20 mouse cellular contexts compared by ENCODE assay signal in the genomic region with DNA sequence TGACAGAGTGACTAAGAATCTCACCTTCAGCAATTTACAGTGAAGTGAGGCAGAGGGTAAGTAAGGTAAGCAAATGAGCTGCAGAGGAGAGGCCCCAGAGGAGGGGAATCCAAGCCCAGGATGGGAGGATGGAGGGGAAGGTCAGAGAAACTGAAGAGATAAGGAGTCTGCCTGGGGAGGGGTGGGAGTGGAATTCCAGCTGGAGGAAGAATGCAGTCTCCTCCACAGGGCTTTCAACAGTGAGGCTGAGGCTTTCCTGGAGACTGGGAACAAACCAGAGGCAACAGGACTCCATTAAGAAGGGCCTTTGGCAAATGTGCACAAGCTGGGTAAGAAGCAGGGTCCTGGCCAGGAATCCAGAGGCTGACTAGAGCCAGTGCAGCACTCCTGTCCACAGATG. TPM values are rescaled to one million over a fixed set of nuclear protein-coding genes. Genes with fewer than 3 reads are reported as not detected.
A peak's percentile ranks its signal among the peaks of the same experiment; 100 is the strongest.
DNase-seq lines count a peak whose midpoint lies in the region; ATAC-seq lines count a peak whose summit lies in the region.
"Had no signal": no experiment of that assay in that cellular context is flagged by ENCODE, and none has a peak within 500 bp of the region (broad histone marks: within the 10 kb centered on the region; RNA-seq: fewer than 3 reads in every experiment).

No protein-coding gene starts in this region.

- H3K36me3 ChIP-seq in liver, embryonic 13.5 days, result no peaks in the 10 kb centered on the region
- peaks cover 9% of the 10 kb centered on the region; the same call in 1 of the 2 replicates for H3K36me3 ChIP-seq in liver, embryonic 12.5 days
- H3K36me3 ChIP-seq in heart, embryonic 10.5 days, result peaks cover 13% of the 10 kb centered on the region
- H3K36me3 ChIP-seq: embryonic facial prominence, embryonic 15.5 days; forebrain, embryonic 15.5 days had no signal

- no peak overlapping the region for H3K4me2 ChIP-seq in liver, embryonic 13.5 days
- H3K4me2 ChIP-seq in liver, embryonic 12.5 days, result no peak overlapping the region
- H3K4me2 ChIP-seq: embryonic facial prominence, embryonic 15.5 days; forebrain, embryonic 15.5 days had no signal

- DNase-seq in heart, adult 9 months (ENCODE audit: low spot score in 2 of 2), result peak; percentile 25 to 35
- DNase-seq in heart, adult 8-10 months (ENCODE audit: low spot score), result no peak
- DNase-seq in liver, embryonic 13.5 days, result no peak
- peak; percentile 88 for DNase-seq in heart, embryonic 10.5 days (ENCODE audit: low spot score)
- peak; percentile 54 for DNase-seq in heart, postnatal 4 days
- no peak for DNase-seq in frontal cortex, postnatal 14 days (ENCODE audit: low spot score in 2 of 2)
- DNase-seq: cerebellum, adult 11-12 months; gastrocnemius, postnatal 36 days; left cerebral cortex, postnatal 4 days; thymus, postnatal 14 days had no signal

- no peak overlapping the region for H3K9ac ChIP-seq in liver, embryonic 13.5 days
- no peak overlapping the region for H3K9ac ChIP-seq in liver, embryonic 12.5 days
- H3K9ac ChIP-seq: embryonic facial prominence, embryonic 15.5 days; forebrain, embryonic 15.5 days had no signal

- H3K4me1 ChIP-seq in liver, embryonic 13.5 days (replicated peaks), result peaks cover 30% of the 10 kb centered on the region
- peaks cover 30% of the 10 kb centered on the region; the same call in 1 of the 2 replicates for H3K4me1 ChIP-seq in liver, embryonic 12.5 days
- H3K4me1 ChIP-seq in heart, embryonic 10.5 days, result peaks cover 74% of the 10 kb centered on the region

- H3K27me3 ChIP-seq in liver, embryonic 13.5 days, result no peaks in the 10 kb centered on the region; the same call in 1 of the 2 replicates
- H3K27me3 ChIP-seq in liver, embryonic 12.5 days (replicated peaks), result peaks cover under 1% of the 10 kb centered on the region
- no peaks in the 10 kb centered on the region for H3K27me3 ChIP-seq in heart, embryonic 10.5 days (ENCODE audit: insufficient read depth, poor library complexity, severe bottlenecking)
- H3K27me3 ChIP-seq: embryonic facial prominence, embryonic 15.5 days; forebrain, embryonic 15.5 days had no signal

- no peak overlapping the region for H3K4me3 ChIP-seq in liver, embryonic 13.5 days (replicated peaks)
- H3K4me3 ChIP-seq in liver, embryonic 12.5 days, result no peak overlapping the region
- H3K4me3 ChIP-seq in heart, embryonic 10.5 days, result 0 out of 2 replicates have a peak overlapping the region, but pooled peaks have one; percentile 19
- H3K4me3 ChIP-seq: embryonic facial prominence, embryonic 15.5 days; forebrain, embryonic 15.5 days had no signal

- peak overlapping the region; percentile 27; the same call in 1 of the 2 replicates for H3K27ac ChIP-seq in liver, embryonic 13.5 days
- no peak overlapping the region for H3K27ac ChIP-seq in liver, embryonic 12.5 days
- peak overlapping the region; percentile 69 for H3K27ac ChIP-seq in heart, embryonic 10.5 days
- H3K27ac ChIP-seq: embryonic facial prominence, embryonic 15.5 days; forebrain, embryonic 15.5 days; hindbrain, postnatal 0 days had no signal

- no peaks in the 10 kb centered on the region for H3K9me3 ChIP-seq in liver, embryonic 13.5 days (replicated peaks)
- no peaks in the 10 kb centered on the region for H3K9me3 ChIP-seq in liver, embryonic 12.5 days (replicated peaks)
- H3K9me3 ChIP-seq in heart, embryonic 10.5 days, result no peaks in the 10 kb centered on the region
- H3K9me3 ChIP-seq: embryonic facial prominence, embryonic 15.5 days; forebrain, embryonic 15.5 days had no signal

- ATAC-seq in liver, embryonic 13.5 days (ENCODE audit: low read depth), result no peak
- no peak for ATAC-seq in liver, embryonic 12.5 days
- no peak for ATAC-seq in cerebellum, adult (ENCODE audit: insufficient number of reproducible peaks, low FRiP score, low TSS enrichment)
- ATAC-seq: forebrain, embryonic 15.5 days; hindbrain, postnatal 0 days had no signal

RNA-seq across cellular contexts. Expression of gene Gm49361, which starts 8.8 kb away (rescaled TPM):
- total RNA-seq in heart, adult 8-10 months (2022), result 1 to 10 TPM in 3 of 4 experiments, not detected in 1; 1.6 to 2.7 (median 1.8) TPM
- not detected in 2 replicates for polyA plus RNA-seq in liver, embryonic 13.5 days (2015; fragmentation: Nextera tagmentation; extraction: Ambion mirVana)
- not detected in 2 replicates for polyA plus RNA-seq in liver, embryonic 12.5 days (2016; fragmentation: Nextera tagmentation; extraction: Ambion mirVana)
- not detected in 2 replicates for polyA plus RNA-seq in heart, embryonic 10.5 days (2016; fragmentation: Nextera tagmentation; extraction: Ambion mirVana)
- total RNA-seq in heart, postnatal 4 days (2021), result under 1 TPM; 0.36 to 0.50 TPM
- total RNA-seq: common myeloid progenitor, adult 5-6 weeks; ES-E14; layer of hippocampus, postnatal 10 days; megakaryocyte progenitor cell, adult 5-6 weeks had no signal
- polyA plus RNA-seq: embryonic facial prominence, embryonic 15.5 days; forebrain, embryonic 15.5 days; hindbrain, postnatal 0 days; neural tube, embryonic 14.5 days had no signal

RNA-seq across cellular contexts. Expression of gene Lats2, which starts 21.1 kb away (rescaled TPM):
- total RNA-seq in heart, adult 8-10 months (2022), result 10 to 100 TPM; 24.3 to 39.2 (median 31.0) TPM
- polyA plus RNA-seq in liver, embryonic 13.5 days (2015; fragmentation: Nextera tagmentation; extraction: Ambion mirVana), result 3.6 and 4.6 TPM in 2 replicates
- 6.6 and 7.3 TPM in 2 replicates for polyA plus RNA-seq in liver, embryonic 12.5 days (2016; fragmentation: Nextera tagmentation; extraction: Ambion mirVana)
- polyA plus RNA-seq in heart, embryonic 10.5 days (2016; fragmentation: Nextera tagmentation; extraction: Ambion mirVana), result 19.6 and 25.0 TPM in 2 replicates
- total RNA-seq in heart, postnatal 4 days (2021), result 10 to 100 TPM; 53.8 to 56.0 TPM

Comparison
In these comparisons a context has a peak if more than half of its experiments do, and no peak if none do; other contexts are left out.
1. DNase-seq: peak in heart, adult 9 months (2 of 2), heart, embryonic 10.5 days (single experiment) and heart, postnatal 4 days (single experiment); none in heart, adult 8-10 months (single experiment), liver, embryonic 13.5 days (single experiment) and frontal cortex, postnatal 14 days (0 of 2).